Mouse (Mus musculus) testis, adult 2 months (tissue): ENCODE results near the gene Atg2a.

Source experiments
- CTCF ChIP-seq: fragments of 200-500 bp; IDR thresholded peaks from 2 replicates; pipeline ENCODE4 v1.5.1; 2012; ENCODE audit warnings: low read depth, mild to moderate bottlenecking, inconsistent platforms, low read length, moderate library complexity; ENCODE audit not compliant: control insufficient read depth, insufficient read depth, insufficient replicate concordance
- POLR2A ChIP-seq: fragments of 200-500 bp; IDR thresholded peaks from 2 replicates; pipeline ENCODE4 v1.6.1; 2012; ENCODE audit warnings: low read depth, mild to moderate bottlenecking, inconsistent platforms, low read length, moderate library complexity; ENCODE audit not compliant: control insufficient read depth

DNA sequence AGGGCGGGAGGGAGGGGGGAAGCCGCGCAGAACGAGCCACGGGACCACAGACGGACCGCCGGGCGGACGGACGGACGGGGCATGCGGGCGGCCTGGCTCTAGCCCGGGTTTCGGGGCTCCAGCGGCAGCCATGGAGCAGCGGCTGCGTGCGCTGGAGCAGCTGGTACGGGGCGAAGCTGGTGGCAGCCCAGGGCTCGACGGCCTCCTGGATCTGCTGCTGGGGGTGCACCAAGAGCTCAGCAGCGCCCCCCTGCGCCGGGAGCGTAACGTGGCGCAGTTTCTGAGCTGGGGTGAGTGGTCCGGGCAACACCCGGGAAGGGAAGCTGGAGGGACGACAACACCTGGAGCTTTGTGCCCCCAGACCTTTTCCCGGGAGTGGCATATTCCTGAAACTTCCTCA is 65.1 kb downstream of the Atg2a start:
- TF ChIP-seq CTCF (peak; percentile 77), POLR2A (no peak)
